Mouse (Mus musculus) G1E-ER4 (cell line): ENCODE measurements around the gene Olfr91. TPM values are rescaled to one million over a fixed set of nuclear protein-coding genes. Genes with fewer than 3 reads are reported as not detected.

Source experiments
- GATA1 ChIP-seq: IDR thresholded peaks from one replicate; pipeline ENCODE4 v1.8.0; 2012; ENCODE audit warnings: low read length, inconsistent platforms
- polyA plus RNA-seq: library from polyadenylated mRNA; stranded (reverse); fragments of >175 nt; gene quantifications from 2 replicates; pipeline ENCODE4 v1.2.3, GENCODE M21; 2012

Gene Olfr91
- polyA plus RNA-seq, 1 experiment = not detected

DNA sequence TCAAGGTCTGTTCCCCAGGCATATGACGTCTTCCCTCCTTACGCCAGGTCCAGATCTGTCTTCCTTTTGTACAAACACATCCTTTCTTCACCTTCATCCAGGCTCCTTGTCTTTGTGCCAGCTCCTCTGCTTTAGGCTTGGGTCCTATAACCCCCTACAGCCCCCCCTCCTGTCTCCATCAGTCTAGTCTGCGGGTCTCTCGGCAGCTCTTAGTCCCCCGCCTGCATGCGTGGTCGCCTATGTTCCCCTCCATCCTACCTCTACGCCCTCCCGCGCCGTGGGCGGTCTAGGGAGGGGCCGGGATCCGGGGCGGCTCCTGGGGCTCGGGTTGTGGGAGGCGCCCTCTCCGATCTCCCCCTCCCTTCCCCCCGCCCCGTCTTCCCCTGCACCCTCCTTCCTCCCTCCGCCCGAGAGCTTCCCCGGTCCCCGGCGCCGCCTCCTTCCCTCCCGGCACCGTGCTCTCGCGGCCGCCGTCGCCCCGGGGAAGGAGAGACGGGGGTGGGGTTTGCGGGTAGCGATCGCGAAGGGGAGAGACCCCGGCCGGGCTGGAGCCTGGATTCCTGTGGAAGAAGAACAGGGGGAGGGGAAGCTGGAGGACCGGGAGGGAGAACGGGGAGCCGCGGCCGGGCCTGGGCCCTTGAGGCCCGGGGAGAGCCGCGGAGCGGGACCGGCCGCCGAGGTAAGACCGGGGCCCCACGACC, 52.3 kb downstream of the Olfr91 start, which contains the start of gene Gabbr1:
Gabbr1 (plus strand) TSS at position 356 of the 701 bp plus-strand sequence.
- no peak for TF ChIP-seq GATA1

GRCm38 (mm10) chr17:37044651-37045244, 53.3 kb downstream of the Olfr91 start:
- TF ChIP-seq GATA1 = no peak

Other genes with a start within 250 kb of the Olfr91 start
- not detected in 2 replicates for gene Trim15, start 231.1 kb downstream of the Olfr91 start, polyA plus RNA-seq
- gene Trim10, start 228.7 kb downstream of the Olfr91 start, polyA plus RNA-seq = 4.3 and 11.7 TPM in 2 replicates
- gene Trim40, start 208.2 kb downstream of the Olfr91 start, polyA plus RNA-seq = not detected in 2 replicates
- not detected in 2 replicates for gene Trim31, start 200.2 kb downstream of the Olfr91 start, polyA plus RNA-seq
- not detected in 2 replicates for gene Rnf39, start 155.4 kb downstream of the Olfr91 start, polyA plus RNA-seq
- gene Ppp1r11, start 146.5 kb downstream of the Olfr91 start, polyA plus RNA-seq = 252 and 445 TPM in 2 replicates
- gene Znrd1, start 139.7 kb downstream of the Olfr91 start, polyA plus RNA-seq = 3.8 and 5.8 TPM in 2 replicates
- gene Znrd1as, start 139.7 kb downstream of the Olfr91 start, polyA plus RNA-seq = 0.26 and 0.56 TPM in 2 replicates
- gene 2410137M14Rik, start 117.0 kb downstream of the Olfr91 start, polyA plus RNA-seq = not detected in 2 replicates
- gene H2-M5, start 108.7 kb downstream of the Olfr91 start, polyA plus RNA-seq = not detected in 2 replicates
- gene Zfp57, start 97.1 kb downstream of the Olfr91 start, polyA plus RNA-seq = not detected in 2 replicates
- not detected in 2 replicates for gene Mog, start 74.9 kb downstream of the Olfr91 start, polyA plus RNA-seq
- gene Gabbr1, start 52.3 kb downstream of the Olfr91 start, polyA plus RNA-seq = 20.1 and 23.9 TPM in 2 replicates
- not detected in 2 replicates for gene Olfr90, start 9.8 kb downstream of the Olfr91 start, polyA plus RNA-seq
- gene Olfr92, start 21.8 kb upstream of the Olfr91 start, polyA plus RNA-seq = not detected in 2 replicates
- gene Olfr93, start 63.2 kb upstream of the Olfr91 start, polyA plus RNA-seq = not detected in 2 replicates
- not detected in 2 replicates for gene Ubd, start 95.6 kb upstream of the Olfr91 start, polyA plus RNA-seq
- not detected in 2 replicates for gene Olfr94, start 102.7 kb upstream of the Olfr91 start, polyA plus RNA-seq
- not detected in 2 replicates for gene Olfr95, start 114.8 kb upstream of the Olfr91 start, polyA plus RNA-seq
- gene Olfr96, start 121.9 kb upstream of the Olfr91 start, polyA plus RNA-seq = not detected in 2 replicates
- gene Olfr97, start 139.1 kb upstream of the Olfr91 start, polyA plus RNA-seq = not detected in 2 replicates
- not detected in 2 replicates for gene Olfr98, start 165.5 kb upstream of the Olfr91 start, polyA plus RNA-seq
- not detected in 2 replicates for gene H2-M3, start 171.9 kb upstream of the Olfr91 start, polyA plus RNA-seq
- gene Olfr99, start 185.2 kb upstream of the Olfr91 start, polyA plus RNA-seq = not detected in 2 replicates
- gene Olfr101, start 206.0 kb upstream of the Olfr91 start, polyA plus RNA-seq = not detected in 2 replicates
- gene Olfr102, start 218.8 kb upstream of the Olfr91 start, polyA plus RNA-seq = not detected in 2 replicates
- not detected in 2 replicates for gene Olfr103, start 241.4 kb upstream of the Olfr91 start, polyA plus RNA-seq